Mouse (Mus musculus): Measurements from ENCODE around the gene Dbp.

DNA sequence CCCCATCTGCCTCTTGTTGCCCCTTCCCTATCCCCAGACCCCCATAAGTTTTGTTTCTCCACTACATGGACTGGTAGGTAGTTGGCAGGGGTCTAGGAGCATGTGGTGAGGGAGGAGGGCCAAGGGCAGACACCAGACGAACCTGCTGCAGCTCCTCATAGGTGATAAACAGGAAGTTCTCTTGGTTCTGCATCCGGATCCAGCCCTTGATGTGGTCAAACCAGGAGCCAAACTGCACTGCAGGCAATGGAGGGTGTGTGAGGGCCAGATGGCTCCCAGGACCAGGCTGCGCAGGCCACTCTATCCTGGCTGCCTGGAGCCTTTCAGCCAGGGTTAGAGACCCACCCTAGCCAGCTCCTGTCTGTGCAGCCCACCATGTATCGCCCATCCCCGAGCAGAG is 28.6 kb downstream of the Dbp start:
- TF ChIP-seq GATA1 (IDR thresholded peaks at IDR 0.05; ENCODE audit: low read length) (no peak), TAL1 (IDR thresholded peaks at IDR 0.05; ENCODE audit: low read length) (no peak)
